Mouse (Mus musculus): ENCODE data around the gene Rhoh.

- TF ChIP-seq FLI1 (IDR thresholded peaks at IDR 0.05; ENCODE audit: low read length), result no peak
- TF ChIP-seq GATA1 (IDR thresholded peaks at IDR 0.05; ENCODE audit: borderline replicate concordance, low read length), result no peak
Measured at GRCm38 (mm10) chr5:65919326-65919725, 58.3 kb downstream of the Rhoh start.
